Mouse (Mus musculus) forebrain, postnatal 0 days (tissue): Measurements from ENCODE around the gene Gje1. TPM values are rescaled to one million over a fixed set of nuclear protein-coding genes. Genes with fewer than 3 reads are reported as not detected.

Source experiments
- ATAC-seq: fragments of 200-750 bp; cut with Nextera tagmentation; 2 replicates; pipeline ENCODE4 v1.8.0; 2017; ENCODE audit warnings: mild to moderate bottlenecking, moderate library complexity
- DNase-seq: peaks from one replicate; pipeline ENCODE4 v3.0.0-alpha.2; 2015
- H3K27ac ChIP-seq: fragments of 300-500 bp; sonication (generic); 2 replicates; pipeline ENCODE4 v1.5.1; 2014; ENCODE audit warnings: low read depth, mild to moderate bottlenecking, antibody characterized with exemption, low read length, moderate library complexity, mixed read lengths
- H3K27me3 ChIP-seq: fragments of 300-500 bp; sonication (generic); 2 replicates; pipeline ENCODE4 v1.6.1; 2014; ENCODE audit warnings: mild to moderate bottlenecking, low read length, mixed read lengths; ENCODE audit not compliant: insufficient read depth
- H3K36me3 ChIP-seq: fragments of 300-500 bp; sonication (generic); 2 replicates; pipeline ENCODE4 v1.6.1; 2014; ENCODE audit warnings: mild to moderate bottlenecking, moderate library complexity; ENCODE audit not compliant: insufficient read depth
- H3K4me1 ChIP-seq: fragments of 300-500 bp; sonication (generic); 2 replicates; pipeline ENCODE4 v1.6.1; 2014; ENCODE audit warnings: antibody characterized with exemption; ENCODE audit not compliant: insufficient read depth
- H3K4me2 ChIP-seq: fragments of 300-500 bp; sonication (generic); 2 replicates; pipeline ENCODE4 v1.6.1; 2014; ENCODE audit warnings: low read depth, mild to moderate bottlenecking, moderate library complexity
- H3K4me3 ChIP-seq: fragments of 300-500 bp; sonication (generic); 2 replicates; pipeline ENCODE4 v1.5.1; 2014; ENCODE audit warnings: low read depth, low read length, mixed read lengths
- H3K9ac ChIP-seq: fragments of 300-500 bp; sonication (generic); 2 replicates; pipeline ENCODE4 v1.6.1; 2014; ENCODE audit warnings: mild to moderate bottlenecking
- H3K9me3 ChIP-seq: fragments of 300-500 bp; sonication (generic); 2 replicates; pipeline ENCODE4 v1.6.1; 2016; ENCODE audit warnings: low read length
- CTCF ChIP-seq: sonication (generic); IDR thresholded peaks from 2 replicates; pipeline ENCODE4 v1.5.1; 2016; ENCODE audit warnings: antibody characterized with exemption, control low read depth, low read depth
- WGBS: fragments of 180-500 bp; shearing (Covaris S2); extraction: QIAGEN DNeasy Blood & Tissue Kit; methylation state at CpG from one replicate; pipeline ENCODE4 v1.1.7; 2014; 5-methylcytosine and 5-hydroxymethylcytosine counted together
- polyA plus RNA-seq: library from polyadenylated mRNA; unstranded; fragments of >200 nt; fragmentation: Nextera tagmentation; extraction: Ambion mirVana; gene quantifications from 2 replicates; pipeline ENCODE4 v1.2.1, GENCODE M21; 2015
- total RNA-seq: library from RNA; depleted of rRNA; stranded (reverse); fragments of >200 nt; gene quantifications from 2 replicates; pipeline ENCODE4 v1.2.3, GENCODE M21; 2014; rRNA removed

Gene Gje1
- total and polyA plus RNA-seq, 2 experiments from 2014 or later, result not detected

GRCm38 (mm10) chr10:14703830-14704420 lies 14.1 kb downstream of the Gje1 start:
- H3K27ac ChIP-seq, result no peak overlapping the region
- H3K4me1 ChIP-seq, result peaks cover 9% of the 10 kb centered on the region

GRCm38 (mm10) chr10:14703239-14703638 lies 14.8 kb downstream of the Gje1 start:
- Histone ChIP-seq H3K36me3 (no peaks in the 10 kb centered on the region), H3K27me3 (no peaks in the 10 kb centered on the region), H3K4me1 (peaks cover 9% of the 10 kb centered on the region), H3K27ac (no peak overlapping the region), H3K4me3 (no peak overlapping the region), H3K9me3 (no peaks in the 10 kb centered on the region), H3K9ac (no peak overlapping the region), H3K4me2 (peak overlapping the region; percentile 50; the same call in 1 of the 2 replicates)
- 17% methylated on average over 1 of the region's 1 CpGs for WGBS
- ATAC-seq, result peak; percentile 13; the same call in 1 of the 2 replicates
- no peak for DNase-seq
- no peak for TF ChIP-seq CTCF

More at GRCm38 (mm10) chr10:14703830-14704420, 14.1 kb downstream of the Gje1 start:
- Histone ChIP-seq H3K36me3 (no peaks in the 10 kb centered on the region), H3K9me3 (no peaks in the 10 kb centered on the region), H3K4me2 (peak overlapping the region; percentile 50), H3K9ac (0 out of 2 replicates have a peak overlapping the region, but pooled peaks have one; percentile 6), H3K27me3 (no peaks in the 10 kb centered on the region), H3K4me3 (peak overlapping the region; percentile 82)
- ATAC-seq, result no peak
- TF ChIP-seq CTCF, result no peak
- DNase-seq, result no peak
- 34% methylated on average over 4 of the region's 4 CpGs for WGBS

- Histone ChIP-seq H3K9me3 (no peaks in the 10 kb centered on the region), H3K4me1 (no peaks in the 10 kb centered on the region), H3K36me3 (peaks cover 7% of the 10 kb centered on the region), H3K4me3 (no peak overlapping the region), H3K4me2 (no peak overlapping the region), H3K9ac (no peak overlapping the region), H3K27me3 (no peaks in the 10 kb centered on the region), H3K27ac (no peak overlapping the region)
- no peak for TF ChIP-seq CTCF
- no peak for ATAC-seq
- WGBS, result 33% methylated on average over 3 of the region's 3 CpGs
- DNase-seq, result no peak
Measured at GRCm38 (mm10) chr10:14690349-14690748, 27.7 kb downstream of the Gje1 start.

- 97% methylated on average over 6 of the region's 6 CpGs for WGBS
- H3K27me3 ChIP-seq, result no peaks in the 10 kb centered on the region
- H3K4me3 ChIP-seq, result no peak overlapping the region
- no peaks in the 10 kb centered on the region for H3K9me3 ChIP-seq
- DNase-seq (no peak), ATAC-seq (no peak)
- H3K27ac ChIP-seq, result no peak overlapping the region
- no peaks in the 10 kb centered on the region for H3K4me1 ChIP-seq
- no peak overlapping the region for H3K9ac ChIP-seq
- H3K36me3 ChIP-seq, result peaks cover 7% of the 10 kb centered on the region
- no peak for TF ChIP-seq CTCF
- no peak overlapping the region for H3K4me2 ChIP-seq
Measured at GRCm38 (mm10) chr10:14688785-14689442, 29.1 kb downstream of the Gje1 start.

- peak; percentile 37 for TF ChIP-seq CTCF
- H3K27ac ChIP-seq, result no peak overlapping the region
- H3K4me1 ChIP-seq, result no peaks in the 10 kb centered on the region
- no peak for ATAC-seq
- WGBS, result 100% methylated on average over 1 of the region's 1 CpGs
- H3K4me2 ChIP-seq, result no peak overlapping the region
- H3K36me3 ChIP-seq, result peaks cover 7% of the 10 kb centered on the region
- no peaks in the 10 kb centered on the region for H3K27me3 ChIP-seq
- no peak for DNase-seq
- no peak overlapping the region for H3K9ac ChIP-seq
- H3K4me3 ChIP-seq, result no peak overlapping the region
- no peaks in the 10 kb centered on the region for H3K9me3 ChIP-seq
Measured at GRCm38 (mm10) chr10:14685663-14686062, 32.4 kb downstream of the Gje1 start.

- H3K27me3 ChIP-seq, result no peaks in the 10 kb centered on the region
- no peak overlapping the region for H3K9ac ChIP-seq
- H3K9me3 ChIP-seq, result no peaks in the 10 kb centered on the region
- DNase-seq (no peak), ATAC-seq (no peak)
- no peak overlapping the region for H3K4me3 ChIP-seq
- no peak overlapping the region for H3K4me2 ChIP-seq
- peaks cover 21% of the 10 kb centered on the region for H3K36me3 ChIP-seq
- whole genome bisulfite sequencing, result 96% methylated on average over 2 of the region's 2 CpGs
- no peak for TF ChIP-seq CTCF
- H3K27ac ChIP-seq, result no peak overlapping the region
- H3K4me1 ChIP-seq, result no peaks in the 10 kb centered on the region
Measured at GRCm38 (mm10) chr10:14666147-14666546, 51.9 kb downstream of the Gje1 start.

Other genes with a start within 250 kb of the Gje1 start
- gene Adgrg6, start 172.6 kb downstream of the Gje1 start, total RNA-seq, result 1.6 and 1.8 TPM in 2 replicates
- 0.44 and 0.59 TPM in 2 replicates for gene Adgrg6, start 172.6 kb downstream of the Gje1 start, polyA plus RNA-seq
- 110 and 128 TPM in 2 replicates for gene Vta1, start 12.7 kb downstream of the Gje1 start, total RNA-seq
- 187 and 197 TPM in 2 replicates for gene Vta1, start 12.7 kb downstream of the Gje1 start, polyA plus RNA-seq
- gene Nmbr, start 12.6 kb downstream of the Gje1 start, total RNA-seq, result 4.3 and 6.9 TPM in 2 replicates
- 2.7 and 3.9 TPM in 2 replicates for gene Nmbr, start 12.6 kb downstream of the Gje1 start, polyA plus RNA-seq